Mouse (Mus musculus) yolk sac, embryonic 10.5 days (tissue): ENCODE measurements at regions not wholly inside any gene's neighbourhood (a gene's known extent, or its start where the extent isn't known, plus 50 kb on each side); places are given as distances from the start of the nearest gene placed in this dataset.

Experiments
- DNase-seq: peaks from one replicate; pipeline ENCODE4 v3.0.0-alpha.2; 2017; ENCODE audit warnings: low spot score

GRCm38 (mm10) chr6:51754239-51754681 lies 230.6 kb downstream of the Snx10 start:
- no peak for DNase-seq

- DNase-seq, result no peak
Observed at GRCm38 (mm10) chr6:51757131-51757530, 233.4 kb downstream of the Snx10 start.

GRCm38 (mm10) chr6:51757746-51758145 lies 234.0 kb downstream of the Snx10 start:
- DNase-seq, result no peak

GRCm38 (mm10) chr6:51758781-51759180 lies 235.1 kb downstream of the Snx10 start:
- no peak for DNase-seq

- DNase-seq, result no peak
Observed at GRCm38 (mm10) chr6:51760372-51760771, 236.7 kb downstream of the Snx10 start.

GRCm38 (mm10) chr6:51761506-51761905 lies 237.8 kb downstream of the Snx10 start:
- DNase-seq, result no peak

- no peak for DNase-seq
Observed at GRCm38 (mm10) chr6:51766482-51766881, 242.8 kb downstream of the Snx10 start.

GRCm38 (mm10) chr6:51767582-51768341 lies 244.1 kb downstream of the Snx10 start:
- peak; percentile 42 for DNase-seq

GRCm38 (mm10) chr6:51771001-51771400 lies 241.3 kb downstream of the Skap2 start:
- DNase-seq, result no peak

- DNase-seq, result no peak
Observed at GRCm38 (mm10) chr6:51771424-51771823, 240.9 kb downstream of the Skap2 start.

GRCm38 (mm10) chr6:51774771-51775170 lies 237.6 kb downstream of the Skap2 start:
- DNase-seq, result no peak

- DNase-seq, result no peak
Observed at GRCm38 (mm10) chr6:51785615-51786014, 226.7 kb downstream of the Skap2 start.

GRCm38 (mm10) chr6:51786836-51787235 lies 225.5 kb downstream of the Skap2 start:
- DNase-seq, result no peak

GRCm38 (mm10) chr6:51788156-51788555 lies 224.2 kb downstream of the Skap2 start:
- DNase-seq, result no peak

- DNase-seq, result no peak
Observed at GRCm38 (mm10) chr6:51790293-51790692, 222.1 kb downstream of the Skap2 start.

GRCm38 (mm10) chr6:51790693-51791092 lies 221.7 kb downstream of the Skap2 start:
- no peak for DNase-seq

- DNase-seq, result peak; percentile 17
Observed at GRCm38 (mm10) chr6:51795300-51795699, 217.0 kb downstream of the Skap2 start.

- no peak for DNase-seq
Observed at GRCm38 (mm10) chr6:51798577-51799240, 213.6 kb downstream of the Skap2 start.

GRCm38 (mm10) chr6:51805656-51806055 lies 206.7 kb downstream of the Skap2 start:
- no peak for DNase-seq
